Mouse (Mus musculus) bone marrow macrophage, adult 2 months (primary cell): ENCODE measurements around the gene Cacna1h. TPM values are rescaled to one million over a fixed set of nuclear protein-coding genes. Genes with fewer than 3 reads are reported as not detected.

ENCODE experiments used
- H3K27ac ChIP-seq: 2 replicates; pipeline ENCODE4 v1.5.1; 2012; ENCODE audit warnings: low read depth, low read length; ENCODE audit not compliant: insufficient read depth
- H3K4me1 ChIP-seq: 2 replicates; pipeline ENCODE4 v1.6.1; 2012; ENCODE audit warnings: low read length; ENCODE audit not compliant: control insufficient read depth, insufficient read depth
- H3K4me3 ChIP-seq: 2 replicates; pipeline ENCODE4 v1.5.1; 2012; ENCODE audit warnings: mild to moderate bottlenecking, low read length, moderate library complexity; ENCODE audit not compliant: insufficient read depth
- CTCF ChIP-seq: IDR thresholded peaks from 2 replicates; pipeline ENCODE4 v1.5.1; 2012; ENCODE audit warnings: low read depth, mild to moderate bottlenecking, low read length, moderate library complexity
- POLR2A ChIP-seq: IDR thresholded peaks from 2 replicates; pipeline ENCODE4 v1.6.1; 2012; ENCODE audit warnings: mild to moderate bottlenecking, low read depth, low read length, borderline replicate concordance
- polyA plus RNA-seq: library from polyadenylated mRNA; stranded (reverse); fragments of >200 nt; gene quantifications from 2 replicates; pipeline ENCODE4 v1.2.4, GENCODE M21; 2012; ENCODE audit not compliant: missing spikeins, insufficient read depth, insufficient read length

The Cacna1h gene
- polyA plus RNA-seq, 1 experiment = not detected

DNA sequence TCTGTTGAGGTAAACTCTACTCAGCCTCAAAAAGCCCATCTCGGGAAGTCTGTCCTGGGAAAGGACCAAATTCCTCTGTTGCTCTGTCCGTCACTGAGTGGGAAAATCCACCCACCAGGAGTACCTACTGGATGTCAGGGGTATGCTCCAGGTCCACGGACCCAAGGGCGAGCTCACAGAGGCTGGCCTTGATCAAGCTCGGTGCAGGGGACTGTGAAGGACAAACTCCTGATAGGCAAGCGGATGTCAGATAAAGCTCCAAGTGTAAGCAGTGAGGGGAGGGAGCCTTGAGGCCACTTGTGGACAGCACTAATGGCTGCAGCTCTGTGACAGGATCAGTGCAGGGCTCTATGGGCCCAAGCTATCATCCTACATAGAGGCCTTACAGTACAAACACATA lies 23.4 kb downstream of the Cacna1h start:
- TF ChIP-seq POLR2A (no peak), CTCF (no peak)

GRCm38 (mm10) chr17:25409621-25410020 lies 24.0 kb downstream of the Cacna1h start:
- TF ChIP-seq POLR2A (no peak), CTCF (no peak)
- no peaks in the 10 kb centered on the region for H3K4me1 ChIP-seq
- H3K4me3 ChIP-seq = no peak overlapping the region
- H3K27ac ChIP-seq = no peak overlapping the region

More for the DNA sequence above, 23.4 kb downstream of the Cacna1h start:
- Histone ChIP-seq H3K4me3 (no peak overlapping the region), H3K27ac (no peak overlapping the region), H3K4me1 (no peaks in the 10 kb centered on the region)

DNA sequence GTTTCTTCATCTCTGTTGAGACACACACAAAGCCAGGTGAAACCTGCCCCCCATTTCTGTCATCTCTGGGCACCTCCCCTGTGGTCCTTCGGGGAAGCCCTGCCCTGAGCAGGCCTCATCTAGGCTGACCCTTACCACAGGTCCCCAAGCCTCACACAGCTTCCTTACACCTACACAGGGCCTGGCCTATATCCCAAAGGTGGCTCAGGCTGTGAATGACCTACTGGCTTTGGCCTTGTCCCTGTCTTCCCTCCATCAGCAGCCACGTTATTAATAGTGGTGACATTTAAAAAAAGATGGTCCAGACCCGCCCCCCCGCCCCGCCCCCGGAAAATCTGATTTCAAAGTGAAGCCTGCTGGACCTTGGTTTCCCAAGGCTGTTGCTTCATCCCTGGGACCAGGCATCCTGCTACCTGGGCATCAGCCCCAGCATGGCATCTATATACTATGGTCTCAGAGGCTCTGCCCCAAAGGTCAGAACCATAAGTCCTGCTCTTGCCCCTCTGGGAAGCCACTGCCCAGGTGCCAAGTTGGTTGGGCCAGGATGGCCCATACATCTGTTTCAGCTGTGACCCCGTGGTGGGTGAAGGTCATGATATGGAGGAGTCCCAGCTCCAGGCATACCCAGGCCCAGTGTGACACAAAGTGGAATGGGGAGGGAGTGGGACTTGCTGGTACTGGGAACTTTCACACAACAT lies 25.1 kb downstream of the Cacna1h start:
- Histone ChIP-seq H3K4me3 (no peak overlapping the region), H3K27ac (no peak overlapping the region), H3K4me1 (no peaks in the 10 kb centered on the region)
- no peak for TF ChIP-seq CTCF
- TF ChIP-seq POLR2A = no peak

DNA sequence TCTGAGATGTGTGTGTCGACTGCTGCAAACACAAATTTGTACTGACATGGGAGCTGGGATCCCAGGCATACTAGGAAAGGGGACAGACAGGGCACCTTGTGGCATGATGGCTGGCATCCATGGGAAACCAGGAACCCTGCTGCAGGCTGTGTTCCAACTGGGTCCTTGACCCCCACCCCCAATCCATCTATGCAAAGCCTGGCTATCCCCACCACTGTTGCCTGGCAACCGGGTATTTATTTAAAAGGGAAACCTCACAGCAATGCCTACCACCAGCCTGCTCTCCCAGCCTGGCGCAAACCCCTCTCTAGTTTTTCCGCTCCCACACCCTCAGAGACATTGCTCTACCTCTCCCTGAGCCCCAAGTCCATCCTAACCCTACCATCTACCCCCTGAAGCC lies 26.2 kb downstream of the Cacna1h start:
- no peak overlapping the region for H3K4me3 ChIP-seq
- TF ChIP-seq POLR2A (no peak), CTCF (no peak)
- H3K27ac ChIP-seq = no peak overlapping the region
- no peaks in the 10 kb centered on the region for H3K4me1 ChIP-seq

GRCm38 (mm10) chr17:25406011-25406441 lies 27.6 kb downstream of the Cacna1h start:
- Histone ChIP-seq H3K4me3 (no peak overlapping the region), H3K4me1 (no peaks in the 10 kb centered on the region), H3K27ac (no peak overlapping the region)
- TF ChIP-seq CTCF (no peak), POLR2A (no peak)

- TF ChIP-seq POLR2A (no peak), CTCF (no peak)
- H3K4me3 ChIP-seq = no peak overlapping the region
- H3K27ac ChIP-seq = no peak overlapping the region
- no peaks in the 10 kb centered on the region for H3K4me1 ChIP-seq
Observed at GRCm38 (mm10) chr17:25405224-25405895, 28.2 kb downstream of the Cacna1h start.

DNA sequence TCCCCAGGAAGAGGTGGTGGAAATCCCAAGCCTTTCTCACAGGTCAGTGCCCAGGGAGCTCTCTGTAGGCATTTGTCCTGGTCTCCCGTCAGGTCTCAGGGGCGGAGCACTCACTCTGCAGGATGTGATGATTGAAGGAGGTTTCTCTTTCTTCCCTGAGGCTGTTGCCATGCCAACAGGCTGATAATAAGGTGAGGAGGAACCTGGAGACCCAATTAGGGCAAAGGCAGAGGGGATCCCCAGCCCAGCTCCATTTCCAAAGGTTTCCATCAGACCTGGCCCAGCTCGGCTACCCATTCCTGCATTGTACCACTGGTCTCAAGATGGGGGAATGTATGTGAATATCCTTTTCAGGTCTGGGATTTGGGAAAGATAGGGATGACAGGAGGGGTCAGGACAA lies 29.4 kb downstream of the Cacna1h start:
- TF ChIP-seq CTCF (no peak), POLR2A (no peak)
- Histone ChIP-seq H3K27ac (no peak overlapping the region), H3K4me3 (no peak overlapping the region), H3K4me1 (no peaks in the 10 kb centered on the region)

DNA sequence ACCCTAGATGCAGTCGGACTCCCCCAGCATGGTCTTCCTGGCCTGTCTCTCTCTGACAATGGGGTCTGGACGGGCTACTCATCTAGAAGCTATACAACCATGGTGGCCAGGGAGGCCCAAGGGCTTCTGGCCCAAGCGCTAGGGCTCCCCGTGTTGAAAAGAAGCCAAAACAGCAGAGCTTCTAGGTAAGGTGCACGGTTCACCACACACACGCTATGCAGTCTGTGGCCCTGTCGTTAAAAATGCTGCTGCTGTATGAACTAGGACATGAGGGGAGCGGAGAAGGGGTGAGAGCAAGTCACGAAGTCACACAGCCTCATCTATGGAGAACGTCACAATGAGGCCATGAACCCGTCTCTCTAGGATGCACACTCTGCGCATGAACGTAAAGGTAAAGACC lies 31.4 kb downstream of the Cacna1h start:
- TF ChIP-seq POLR2A = no peak
- TF ChIP-seq CTCF = no peak
- no peak overlapping the region for H3K27ac ChIP-seq
- H3K4me3 ChIP-seq = no peak overlapping the region
- no peaks in the 10 kb centered on the region for H3K4me1 ChIP-seq

- TF ChIP-seq POLR2A (no peak), CTCF (no peak)
- H3K27ac ChIP-seq = no peak overlapping the region
- H3K4me3 ChIP-seq = no peak overlapping the region
- no peaks in the 10 kb centered on the region for H3K4me1 ChIP-seq
Observed at GRCm38 (mm10) chr17:25401491-25401890, 32.1 kb downstream of the Cacna1h start.

- H3K4me1 ChIP-seq = no peaks in the 10 kb centered on the region
- H3K4me3 ChIP-seq = no peak overlapping the region
- H3K27ac ChIP-seq = no peak overlapping the region
- TF ChIP-seq CTCF = no peak
- no peak for TF ChIP-seq POLR2A
Observed at GRCm38 (mm10) chr17:25400443-25400842, 33.1 kb downstream of the Cacna1h start.
